Comparison of ENCODE assay signal across 8 mouse cellular contexts in genomic region chr7:25187662-25188650, GRCm38 (mm10). TPM values are rescaled to one million over a fixed set of nuclear protein-coding genes. Genes with fewer than 3 reads are reported as not detected.
DNase-seq lines count a peak whose midpoint lies in the region; ATAC-seq and TF ChIP-seq lines count a peak whose summit lies in the region.

No protein-coding gene starts in this region.

- H3K4me3 ChIP-seq in forebrain, embryonic 10.5 days, result peak overlapping the region; percentile 26
- H3K4me3 ChIP-seq in heart, embryonic 15.5 days, result no peak overlapping the region
- no peak overlapping the region for H3K4me3 ChIP-seq in liver, embryonic 12.5 days
- no peak overlapping the region for H3K4me3 ChIP-seq in stomach, embryonic 15.5 days (replicated peaks)

- peak; percentile 97 for TF ChIP-seq CTCF in brain, embryonic 14.5 days (IDR thresholded peaks at IDR 0.05; ENCODE audit: borderline replicate concordance, extremely low read depth, insufficient read depth, insufficient read length)

- peak; percentile 72 for ATAC-seq in heart, embryonic 15.5 days (replicated peaks; ENCODE audit: insufficient number of reproducible peaks, insufficient read depth, low FRiP score, low read depth)
- ATAC-seq in liver, embryonic 12.5 days, result peak; percentile 68
- ATAC-seq in stomach, embryonic 15.5 days (ENCODE audit: insufficient read depth, low FRiP score, low read depth), result peak; percentile 68

- peaks cover 37% of the 10 kb centered on the region for H3K27me3 ChIP-seq in forebrain, embryonic 10.5 days (ENCODE audit: poor library complexity, severe bottlenecking)
- peaks cover 25% of the 10 kb centered on the region for H3K27me3 ChIP-seq in heart, embryonic 15.5 days
- peaks cover 38% of the 10 kb centered on the region for H3K27me3 ChIP-seq in liver, embryonic 12.5 days (replicated peaks)
- peaks cover 14% of the 10 kb centered on the region for H3K27me3 ChIP-seq in stomach, embryonic 15.5 days (replicated peaks)

- no peak overlapping the region for H3K4me2 ChIP-seq in heart, embryonic 15.5 days
- no peak overlapping the region for H3K4me2 ChIP-seq in liver, embryonic 12.5 days
- no peak overlapping the region for H3K4me2 ChIP-seq in stomach, embryonic 15.5 days

- H3K4me1 ChIP-seq in forebrain, embryonic 10.5 days, result peaks cover 6% of the 10 kb centered on the region; the same call in 1 of the 2 replicates
- no peaks in the 10 kb centered on the region for H3K4me1 ChIP-seq in heart, embryonic 15.5 days (replicated peaks)
- H3K4me1 ChIP-seq in liver, embryonic 12.5 days, result 0 out of 2 replicates have a peak, but pooled peaks cover 8% of the 10 kb centered on the region
- H3K4me1 ChIP-seq in stomach, embryonic 15.5 days, result no peaks in the 10 kb centered on the region

- DNase-seq in CD4-positive helper T cell, adult 2 months (ENCODE audit: low read depth, low spot score), result peak; percentile 74
- peak; percentile 91 for DNase-seq in brain, embryonic 14.5 days (ENCODE audit: low read depth)
- DNase-seq in forebrain, embryonic 10.5 days (ENCODE audit: extremely low spot score, low spot score), result peak; percentile 93
- peak; percentile 86 for DNase-seq in kidney, postnatal 14 days
- DNase-seq in neural tube, embryonic 10.5 days (ENCODE audit: extremely low spot score, low spot score), result peak; percentile 95

- TF ChIP-seq POLR2A in brain, embryonic 14.5 days (IDR thresholded peaks at IDR 0.05; ENCODE audit: borderline replicate concordance, extremely low read depth, insufficient read depth, insufficient read length, poor library complexity, severe bottlenecking), result no peak

- no peak overlapping the region for H3K9ac ChIP-seq in heart, embryonic 15.5 days
- H3K9ac ChIP-seq in liver, embryonic 12.5 days, result no peak overlapping the region
- H3K9ac ChIP-seq in stomach, embryonic 15.5 days, result no peak overlapping the region

- 31% methylated on average over 21 of the region's 21 CpGs for WGBS in forebrain, embryonic 10.5 days
- WGBS in heart, embryonic 15.5 days, result 26% methylated on average over 21 of the region's 21 CpGs
- 28% methylated on average over 21 of the region's 21 CpGs for WGBS in liver, embryonic 12.5 days (ENCODE audit: insufficient replicate concordance)
- 28% methylated on average over 21 of the region's 21 CpGs for WGBS in stomach, embryonic 15.5 days

- no peak overlapping the region for H3K27ac ChIP-seq in forebrain, embryonic 10.5 days
- no peak overlapping the region for H3K27ac ChIP-seq in heart, embryonic 15.5 days
- H3K27ac ChIP-seq in liver, embryonic 12.5 days, result no peak overlapping the region
- no peak overlapping the region for H3K27ac ChIP-seq in stomach, embryonic 15.5 days

- no peaks in the 10 kb centered on the region for H3K36me3 ChIP-seq in forebrain, embryonic 10.5 days (replicated peaks)
- H3K36me3 ChIP-seq in heart, embryonic 15.5 days, result no peaks in the 10 kb centered on the region
- H3K36me3 ChIP-seq in liver, embryonic 12.5 days, result no peaks in the 10 kb centered on the region
- no peaks in the 10 kb centered on the region for H3K36me3 ChIP-seq in stomach, embryonic 15.5 days

- no peaks in the 10 kb centered on the region for H3K9me3 ChIP-seq in forebrain, embryonic 10.5 days
- no peaks in the 10 kb centered on the region for H3K9me3 ChIP-seq in heart, embryonic 15.5 days (replicated peaks)
- H3K9me3 ChIP-seq in liver, embryonic 12.5 days (replicated peaks), result no peaks in the 10 kb centered on the region
- H3K9me3 ChIP-seq in stomach, embryonic 15.5 days, result no peaks in the 10 kb centered on the region

RNA-seq across cellular contexts. Expression of gene Pou2f2, which starts 8.4 kb away (rescaled TPM):
- polyA plus RNA-seq in brain, embryonic 14.5 days (2012; rRNA removed), result 44.6 and 57.5 TPM in 2 replicates
- polyA plus RNA-seq in forebrain, embryonic 10.5 days (2016; fragmentation: Nextera tagmentation; extraction: Ambion mirVana), result 5.5 and 7.0 TPM in 2 replicates
- polyA plus RNA-seq in heart, embryonic 15.5 days (2015; fragmentation: Nextera tagmentation; extraction: Ambion mirVana), result 0.49 and 1.9 TPM in 2 replicates
- 1.9 TPM in 2 replicates for polyA plus RNA-seq in liver, embryonic 12.5 days (2016; fragmentation: Nextera tagmentation; extraction: Ambion mirVana)
- polyA plus RNA-seq in stomach, embryonic 15.5 days (2015; fragmentation: Nextera tagmentation; extraction: Ambion mirVana), result 1.4 and 1.6 TPM in 2 replicates

RNA-seq across cellular contexts. Expression of gene Dedd2, which starts 32.5 kb away (rescaled TPM):
- 19.1 and 19.7 TPM in 2 replicates for polyA plus RNA-seq in brain, embryonic 14.5 days (2012; rRNA removed)
- polyA plus RNA-seq in forebrain, embryonic 10.5 days (2016; fragmentation: Nextera tagmentation; extraction: Ambion mirVana), result 8.8 and 10.7 TPM in 2 replicates
- 6.6 and 9.5 TPM in 2 replicates for polyA plus RNA-seq in heart, embryonic 15.5 days (2015; fragmentation: Nextera tagmentation; extraction: Ambion mirVana)
- polyA plus RNA-seq in liver, embryonic 12.5 days (2016; fragmentation: Nextera tagmentation; extraction: Ambion mirVana), result 31.4 and 33.4 TPM in 2 replicates
- polyA plus RNA-seq in stomach, embryonic 15.5 days (2015; fragmentation: Nextera tagmentation; extraction: Ambion mirVana), result 15.1 and 15.2 TPM in 2 replicates

RNA-seq across cellular contexts. Expression of gene Zfp526, which starts 33.3 kb away (rescaled TPM):
- 9.0 and 10.0 TPM in 2 replicates for polyA plus RNA-seq in brain, embryonic 14.5 days (2012; rRNA removed)
- polyA plus RNA-seq in forebrain, embryonic 10.5 days (2016; fragmentation: Nextera tagmentation; extraction: Ambion mirVana), result 2.6 and 2.9 TPM in 2 replicates
- polyA plus RNA-seq in heart, embryonic 15.5 days (2015; fragmentation: Nextera tagmentation; extraction: Ambion mirVana), result 1.7 and 2.9 TPM in 2 replicates
- polyA plus RNA-seq in liver, embryonic 12.5 days (2016; fragmentation: Nextera tagmentation; extraction: Ambion mirVana), result 2.3 and 2.8 TPM in 2 replicates
- 2.8 and 3.1 TPM in 2 replicates for polyA plus RNA-seq in stomach, embryonic 15.5 days (2015; fragmentation: Nextera tagmentation; extraction: Ambion mirVana)

RNA-seq across cellular contexts. Expression of gene Gsk3a, which starts 49.7 kb away (rescaled TPM):
- 224 and 265 TPM in 2 replicates for polyA plus RNA-seq in brain, embryonic 14.5 days (2012; rRNA removed)
- polyA plus RNA-seq in forebrain, embryonic 10.5 days (2016; fragmentation: Nextera tagmentation; extraction: Ambion mirVana), result 10.7 and 10.8 TPM in 2 replicates
- polyA plus RNA-seq in heart, embryonic 15.5 days (2015; fragmentation: Nextera tagmentation; extraction: Ambion mirVana), result 6.6 and 9.8 TPM in 2 replicates
- polyA plus RNA-seq in liver, embryonic 12.5 days (2016; fragmentation: Nextera tagmentation; extraction: Ambion mirVana), result 13.0 and 14.4 TPM in 2 replicates
- 9.4 and 10.5 TPM in 2 replicates for polyA plus RNA-seq in stomach, embryonic 15.5 days (2015; fragmentation: Nextera tagmentation; extraction: Ambion mirVana)
